Mouse (Mus musculus): ENCODE data around the gene Fshb.
A peak's percentile ranks its signal among the peaks of the same experiment; 100 is the strongest.

Gene Fshb

GRCm38 (mm10) chr2:107059556-107059955 lies at the start of gene Fshb:
Gene Fshb (minus strand): TSS chr2:107059656.
- no peak for DNase-seq (ENCODE audit: low spot score)

DNA sequence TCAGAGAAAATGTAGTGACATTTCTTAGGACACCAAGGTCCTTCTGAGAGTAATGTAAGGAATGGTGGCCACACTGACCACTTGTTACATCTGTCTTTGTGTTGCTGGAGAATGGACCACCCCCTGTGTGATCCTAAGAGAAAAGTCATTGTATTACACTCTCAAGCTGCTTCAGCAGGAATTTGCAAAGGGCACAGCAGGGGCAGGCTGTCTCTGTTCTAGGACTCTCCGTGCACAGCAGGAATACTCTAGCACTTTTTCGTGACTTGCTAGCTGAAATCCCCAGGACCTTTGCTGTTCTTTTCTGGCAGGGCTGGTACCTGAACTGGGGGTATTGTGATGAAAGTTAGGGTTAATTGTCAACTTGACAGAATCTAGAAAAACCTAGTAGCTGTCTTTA lies 24.8 kb upstream of the Fshb start:
- DNase-seq (ENCODE audit: low spot score): no peak

DNA sequence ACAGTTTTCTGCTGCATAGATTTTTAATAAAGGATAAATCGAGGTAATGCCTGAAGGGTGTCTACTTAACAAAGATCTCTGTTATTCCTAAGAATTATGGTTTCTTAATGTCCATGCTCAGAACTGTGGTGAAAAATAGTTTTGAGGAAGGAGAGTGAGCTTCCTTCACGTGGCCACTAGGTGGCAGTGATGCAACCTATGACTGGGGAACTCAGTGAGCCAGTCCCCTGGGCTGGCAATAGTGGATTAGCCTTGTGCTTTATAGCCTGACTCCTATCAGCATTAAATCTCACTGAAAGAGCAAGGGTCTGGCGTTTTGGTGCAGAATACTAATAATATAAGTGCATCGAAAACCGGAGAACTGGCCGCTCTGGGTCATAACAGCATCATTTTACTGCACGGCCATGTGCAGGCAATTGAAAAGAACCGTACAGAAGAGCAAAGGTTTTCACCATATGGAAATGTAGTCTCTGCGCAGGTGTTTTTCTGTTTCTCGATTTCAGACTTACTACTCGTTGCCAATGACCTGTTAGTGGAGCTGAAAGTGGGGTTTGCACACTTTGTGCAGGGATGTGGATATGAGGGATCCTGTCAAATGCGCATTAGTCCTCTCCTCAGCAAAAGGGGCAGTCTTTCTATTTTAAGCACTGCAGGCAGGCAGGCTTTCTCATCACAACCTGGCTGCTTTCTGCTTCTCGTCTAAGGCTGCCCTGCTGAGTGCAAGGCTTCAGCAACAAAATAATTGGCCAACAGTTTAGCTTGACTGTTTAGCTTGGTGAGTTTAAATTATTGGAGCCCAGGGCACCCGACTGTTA lies 23.8 kb upstream of the Fshb start:
- peak; percentile 20 for DNase-seq (ENCODE audit: low spot score)

- DNase-seq (ENCODE audit: low spot score): no peak
These were observed 3.8 kb upstream of the Fshb start for GRCm38 (mm10) chr2:107063260-107063659.

GRCm38 (mm10) chr2:107045955-107046354 lies 13.5 kb downstream of the Fshb start:
- DNase-seq (ENCODE audit: low spot score): no peak

DNA sequence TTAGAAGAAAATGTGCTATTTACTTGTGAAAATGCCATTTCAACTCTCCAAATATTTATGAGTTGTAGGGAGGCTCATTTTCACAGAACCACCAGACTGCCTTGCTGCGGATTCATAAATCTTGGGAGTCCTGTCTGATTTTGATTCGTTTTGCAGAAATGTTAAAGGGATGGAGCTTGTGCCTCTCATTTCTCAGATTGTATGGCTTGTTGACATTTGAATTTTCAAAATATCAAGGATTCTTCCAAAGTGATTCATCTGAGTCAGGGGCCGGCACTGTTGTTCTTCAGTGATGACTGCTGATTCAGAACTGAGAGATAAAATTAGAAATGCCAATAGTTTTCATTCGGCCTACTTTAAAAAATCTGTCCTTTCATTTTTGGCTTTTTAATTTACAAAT lies 18.6 kb downstream of the Fshb start:
- no peak for DNase-seq (ENCODE audit: low spot score)

- no peak for DNase-seq (ENCODE audit: low spot score)
These were observed 23.5 kb downstream of the Fshb start for GRCm38 (mm10) chr2:107035980-107036379.

DNA sequence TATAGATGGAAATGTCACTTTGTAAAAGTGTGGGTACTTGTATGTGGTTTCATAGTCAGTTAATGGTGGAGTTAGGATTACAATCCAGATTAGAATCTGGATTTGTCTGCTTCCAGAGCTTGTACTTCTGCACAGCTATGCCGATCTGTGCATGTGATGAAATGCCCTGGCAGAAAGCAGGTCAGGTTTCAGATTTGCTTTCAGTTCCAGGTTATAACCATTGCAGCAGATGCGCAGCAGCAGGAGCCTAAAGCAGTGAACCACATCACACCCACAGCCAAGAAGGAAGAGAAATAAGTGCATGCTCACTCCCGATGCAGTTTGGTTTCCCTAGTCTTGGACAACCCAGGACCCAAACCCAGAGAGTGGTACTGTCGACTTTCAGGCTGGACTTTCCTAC lies 34.8 kb downstream of the Fshb start:
- no peak for DNase-seq (ENCODE audit: low spot score)

DNA sequence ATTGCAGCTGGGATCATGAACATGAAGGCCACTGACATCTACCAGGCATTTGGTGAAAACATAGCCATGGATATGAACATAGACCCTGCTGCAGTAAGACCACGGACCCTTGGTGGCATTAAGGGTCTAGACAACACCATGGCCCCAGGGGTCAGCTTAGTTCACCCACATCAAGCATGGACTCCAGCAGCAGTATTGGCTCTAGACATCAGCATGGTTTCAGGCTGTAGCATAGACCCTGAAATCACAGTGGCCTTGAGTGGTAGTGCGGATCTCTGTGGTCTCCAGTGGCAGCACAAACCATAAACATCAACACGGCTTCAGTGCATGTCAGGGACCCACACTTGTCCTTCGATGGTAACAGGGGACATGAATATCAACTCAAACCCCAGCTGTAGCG lies 36.7 kb downstream of the Fshb start:
- no peak for DNase-seq (ENCODE audit: low spot score)

GRCm38 (mm10) chr2:107019331-107019730 lies 40.1 kb downstream of the Fshb start:
- DNase-seq (ENCODE audit: low spot score): no peak

- DNase-seq (ENCODE audit: low spot score): no peak
These were observed 46.3 kb downstream of the Fshb start for GRCm38 (mm10) chr2:107013161-107013560.

GRCm38 (mm10) chr2:107012318-107012717 lies 47.1 kb downstream of the Fshb start:
- no peak for DNase-seq (ENCODE audit: low spot score)

- no peak for DNase-seq (ENCODE audit: low spot score)
These were observed 49.3 kb downstream of the Fshb start for GRCm38 (mm10) chr2:107010160-107010559.

DNA sequence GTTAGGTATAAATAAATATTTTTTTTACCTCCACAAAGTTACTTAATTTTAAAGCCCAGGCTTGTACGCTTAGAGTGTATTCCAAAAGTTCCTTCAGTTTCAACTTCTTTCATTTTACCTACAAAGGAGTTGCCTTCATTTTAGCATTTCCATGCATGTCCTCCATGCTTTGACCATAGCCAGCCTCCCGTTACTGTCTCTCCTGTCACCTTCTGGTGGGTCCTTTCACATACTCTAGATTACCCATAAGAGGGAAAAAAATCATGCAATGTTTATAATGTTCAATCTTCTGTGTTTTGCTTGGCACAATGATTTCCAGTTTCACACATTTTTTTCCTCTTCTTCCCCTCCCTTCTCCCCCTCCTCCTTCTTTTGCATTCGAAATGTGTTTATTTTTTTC lies 53.1 kb downstream of the Fshb start:
- DNase-seq (ENCODE audit: low spot score): no peak
